Mouse (Mus musculus) stomach, adult 2 months (tissue): ENCODE measurements around the gene Gm36245. TPM values are rescaled to one million over a fixed set of nuclear protein-coding genes. Genes with fewer than 3 reads are reported as not detected.

Experiments
- polyA plus RNA-seq: library from polyadenylated mRNA; depleted of rRNA; stranded (reverse); fragments of >200 nt; gene quantifications from 2 replicates; pipeline ENCODE4 v1.2.3, GENCODE M21; 2012; rRNA removed

The Gm36245 gene
- polyA plus RNA-seq: not detected in 2 replicates

GRCm38 (mm10) chr15:77598958-77599357, at the start of gene Gm36245:
Gene Gm36245, plus strand, starts transcription at chr15:77599258.

GRCm38 (mm10) chr15:77561792-77562191, 37.3 kb upstream of the Gm36245 start, which contains the start of gene 1700025B11Rik:
Gene 1700025B11Rik, minus strand, starts transcription at chr15:77561892.

GRCm38 (mm10) chr15:77595961-77596360, 3.1 kb upstream of the Gm36245 start, which contains the start of gene Apol10b:
Gene Apol10b, minus strand, starts transcription at chr15:77596125.

GRCm38 (mm10) chr15:77643176-77643575, 44.1 kb downstream of the Gm36245 start, which contains the start of gene Apol11b:
Gene Apol11b, minus strand, starts transcription at chr15:77643286.

Other genes with a start within 250 kb of the Gm36245 start
- 6.1 and 6.2 TPM in 2 replicates for gene Apol7a, start 200.1 kb upstream of the Gm36245 start, polyA plus RNA-seq
- gene Apol9a, start 188.1 kb upstream of the Gm36245 start, polyA plus RNA-seq: 4.2 and 6.8 TPM in 2 replicates
- gene Apol7b, start 151.8 kb upstream of the Gm36245 start, polyA plus RNA-seq: not detected in 2 replicates
- not detected in 2 replicates for gene Apol10a, start 122.2 kb upstream of the Gm36245 start, polyA plus RNA-seq
- gene Apol11a, start 91.0 kb upstream of the Gm36245 start, polyA plus RNA-seq: not detected in 2 replicates
- gene Apol7c, start 65.9 kb upstream of the Gm36245 start, polyA plus RNA-seq: 0.67 and 0.87 TPM in 2 replicates
- gene 1700025B11Rik, start 37.4 kb upstream of the Gm36245 start, polyA plus RNA-seq: not detected in 2 replicates
- 0.06 TPM in 1 of 2 replicates, not detected in the other for gene Apol10b, start 3.1 kb upstream of the Gm36245 start, polyA plus RNA-seq
- gene Apol11b, start 44.0 kb downstream of the Gm36245 start, polyA plus RNA-seq: not detected in 2 replicates
- not detected in 2 replicates for gene Apol7e, start 99.6 kb downstream of the Gm36245 start, polyA plus RNA-seq
- 0.80 and 1.3 TPM in 2 replicates for gene Apol9b, start 129.8 kb downstream of the Gm36245 start, polyA plus RNA-seq
- gene Apol8, start 157.7 kb downstream of the Gm36245 start, polyA plus RNA-seq: not detected in 2 replicates
- 23.9 and 30.1 TPM in 2 replicates for gene Myh9, start 242.9 kb downstream of the Gm36245 start, polyA plus RNA-seq